Mouse (Mus musculus) testis, adult 2 months (tissue): ENCODE data around the gene Ttc37.

Experiments
- CTCF ChIP-seq: fragments of 200-500 bp; IDR thresholded peaks from 2 replicates; pipeline ENCODE4 v1.5.1; 2012; ENCODE audit warnings: low read depth, mild to moderate bottlenecking, inconsistent platforms, low read length, moderate library complexity; ENCODE audit not compliant: control insufficient read depth, insufficient read depth, insufficient replicate concordance
- POLR2A ChIP-seq: fragments of 200-500 bp; IDR thresholded peaks from 2 replicates; pipeline ENCODE4 v1.6.1; 2012; ENCODE audit warnings: low read depth, mild to moderate bottlenecking, inconsistent platforms, low read length, moderate library complexity; ENCODE audit not compliant: control insufficient read depth

DNA sequence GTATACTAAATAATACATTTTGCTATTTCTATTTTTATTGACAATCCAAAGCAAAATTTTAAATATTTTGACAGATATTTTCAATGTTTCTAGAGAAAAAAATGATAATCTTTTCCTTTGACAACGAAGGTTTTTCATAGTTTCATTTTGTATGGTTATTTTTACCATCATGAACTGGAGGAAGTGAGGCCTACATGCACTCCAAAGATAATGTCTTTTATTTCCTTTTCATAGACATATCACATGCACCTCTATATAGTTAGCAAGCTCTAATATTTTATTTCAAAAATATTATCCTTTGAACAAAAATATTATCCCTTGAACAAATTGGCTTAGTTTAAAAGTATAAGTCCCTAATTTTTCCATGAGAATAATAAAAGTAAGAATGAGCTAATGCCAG, 24.2 kb upstream of the Ttc37 start:
- TF ChIP-seq POLR2A (no peak), CTCF (no peak)
